Mouse (Mus musculus): ENCODE measurements at regions not wholly inside any gene's neighbourhood (a gene's known extent, or its start where the extent isn't known, plus 50 kb on each side); places are given as distances from the start of the nearest gene placed in this dataset.

GRCm38 (mm10) chr2:146630179-146630578 lies 118.0 kb upstream of the Ralgapa2 start:
- Histone ChIP-seq H3K9me3 (no peaks in the 10 kb centered on the region), H3K4me2 (replicated peaks) (no peak overlapping the region), H3K4me1 (no peaks in the 10 kb centered on the region), H3K4me3 (no peak overlapping the region), H3K9ac (replicated peaks) (no peak overlapping the region), H3K27ac (replicated peaks) (no peak overlapping the region), H3K36me3 (no peaks in the 10 kb centered on the region), H3K27me3 (peaks cover 31% of the 10 kb centered on the region)
- WGBS: 83% methylated on average over 3 of the region's 3 CpGs
- no peak for ATAC-seq (replicated peaks)

GRCm38 (mm10) chr2:146631098-146631497 lies 119.0 kb upstream of the Ralgapa2 start:
- ATAC-seq (replicated peaks): no peak
- Histone ChIP-seq H3K27me3 (peaks cover 31% of the 10 kb centered on the region), H3K4me2 (replicated peaks) (no peak overlapping the region), H3K4me3 (no peak overlapping the region), H3K9me3 (no peaks in the 10 kb centered on the region), H3K27ac (replicated peaks) (no peak overlapping the region), H3K9ac (replicated peaks) (no peak overlapping the region), H3K36me3 (no peaks in the 10 kb centered on the region), H3K4me1 (no peaks in the 10 kb centered on the region)
- 78% methylated on average over 5 of the region's 5 CpGs for WGBS

- Histone ChIP-seq H3K4me1 (no peaks in the 10 kb centered on the region), H3K27ac (replicated peaks) (no peak overlapping the region), H3K9ac (replicated peaks) (no peak overlapping the region), H3K4me3 (no peak overlapping the region), H3K4me2 (replicated peaks) (no peak overlapping the region), H3K9me3 (no peaks in the 10 kb centered on the region), H3K36me3 (no peaks in the 10 kb centered on the region), H3K27me3 (peaks cover 28% of the 10 kb centered on the region)
- 50% methylated on average over 16 of the region's 16 CpGs for WGBS
- peak; percentile 78 for ATAC-seq (replicated peaks)
These were observed 121.4 kb upstream of the Ralgapa2 start for GRCm38 (mm10) chr2:146633329-146634070.

GRCm38 (mm10) chr2:146637573-146637972 lies 125.4 kb upstream of the Ralgapa2 start:
- no peaks in the 10 kb centered on the region for H3K4me1 ChIP-seq
- no peak overlapping the region for H3K4me3 ChIP-seq
- ATAC-seq (replicated peaks): no peak
- H3K4me2 ChIP-seq (replicated peaks): no peak overlapping the region
- H3K27ac ChIP-seq (replicated peaks): no peak overlapping the region
- no peak overlapping the region for H3K9ac ChIP-seq (replicated peaks)
- H3K27me3 ChIP-seq: peaks cover 14% of the 10 kb centered on the region
- WGBS: 54% methylated on average over 5 of the region's 5 CpGs
- no peaks in the 10 kb centered on the region for H3K9me3 ChIP-seq
- no peaks in the 10 kb centered on the region for H3K36me3 ChIP-seq

- H3K4me3 ChIP-seq: no peak overlapping the region
- 4% methylated on average over 16 of the region's 16 CpGs for WGBS
- peak; percentile 70; the same call in 1 of the 2 replicates for ATAC-seq (replicated peaks)
- H3K27ac ChIP-seq (replicated peaks): no peak overlapping the region
- no peaks in the 10 kb centered on the region for H3K9me3 ChIP-seq
- no peaks in the 10 kb centered on the region for H3K36me3 ChIP-seq
- peaks cover 9% of the 10 kb centered on the region for H3K4me1 ChIP-seq
- H3K9ac ChIP-seq (replicated peaks): no peak overlapping the region
- H3K27me3 ChIP-seq: peaks cover 7% of the 10 kb centered on the region; the same call in 1 of the 2 replicates
- H3K4me2 ChIP-seq (replicated peaks): peak overlapping the region; percentile 28
These were observed 134.3 kb upstream of the Ralgapa2 start for GRCm38 (mm10) chr2:146646237-146646972.

GRCm38 (mm10) chr2:146646973-146647282 lies 134.8 kb upstream of the Ralgapa2 start:
- Histone ChIP-seq H3K9me3 (no peaks in the 10 kb centered on the region), H3K36me3 (no peaks in the 10 kb centered on the region), H3K4me1 (peaks cover 9% of the 10 kb centered on the region), H3K4me3 (no peak overlapping the region), H3K27ac (replicated peaks) (no peak overlapping the region), H3K27me3 (peaks cover 7% of the 10 kb centered on the region; the same call in 1 of the 2 replicates), H3K4me2 (replicated peaks) (no peak overlapping the region), H3K9ac (replicated peaks) (no peak overlapping the region)
- no peak for ATAC-seq (replicated peaks)
- WGBS: 36% methylated on average over 2 of the region's 2 CpGs

- no peak for ATAC-seq (replicated peaks)
- no peak overlapping the region for H3K27ac ChIP-seq (replicated peaks)
- H3K9me3 ChIP-seq: no peaks in the 10 kb centered on the region
- 36% methylated on average over 3 of the region's 3 CpGs for WGBS
- no peak overlapping the region for H3K9ac ChIP-seq (replicated peaks)
- no peak overlapping the region for H3K4me2 ChIP-seq (replicated peaks)
- no peaks in the 10 kb centered on the region for H3K36me3 ChIP-seq
- H3K27me3 ChIP-seq: peaks cover 14% of the 10 kb centered on the region; the same call in 1 of the 2 replicates
- H3K4me1 ChIP-seq: no peaks in the 10 kb centered on the region
- H3K4me3 ChIP-seq: no peak overlapping the region
These were observed 149.2 kb upstream of the Ralgapa2 start for GRCm38 (mm10) chr2:146661346-146661745.

- H3K27me3 ChIP-seq: no peaks in the 10 kb centered on the region
- H3K4me1 ChIP-seq: no peaks in the 10 kb centered on the region
- H3K4me3 ChIP-seq: no peak overlapping the region
- H3K4me2 ChIP-seq (replicated peaks): no peak overlapping the region
- ATAC-seq (replicated peaks): no peak
- 44% methylated on average over 2 of the region's 2 CpGs for WGBS
- H3K27ac ChIP-seq (replicated peaks): no peak overlapping the region
- H3K9ac ChIP-seq (replicated peaks): no peak overlapping the region
- no peaks in the 10 kb centered on the region for H3K36me3 ChIP-seq
- H3K9me3 ChIP-seq: no peaks in the 10 kb centered on the region
These were observed 160.6 kb upstream of the Ralgapa2 start for GRCm38 (mm10) chr2:146672761-146673160.

GRCm38 (mm10) chr2:146681979-146682378 lies 169.8 kb upstream of the Ralgapa2 start:
- no peak overlapping the region for H3K9ac ChIP-seq (replicated peaks)
- 82% methylated on average over 3 of the region's 3 CpGs for WGBS
- H3K36me3 ChIP-seq: no peaks in the 10 kb centered on the region
- no peaks in the 10 kb centered on the region for H3K9me3 ChIP-seq
- H3K4me3 ChIP-seq: no peak overlapping the region
- H3K4me1 ChIP-seq: no peaks in the 10 kb centered on the region
- ATAC-seq (replicated peaks): no peak
- no peak overlapping the region for H3K27ac ChIP-seq (replicated peaks)
- H3K4me2 ChIP-seq (replicated peaks): no peak overlapping the region
- no peaks in the 10 kb centered on the region for H3K27me3 ChIP-seq

- Histone ChIP-seq H3K36me3 (no peaks in the 10 kb centered on the region), H3K4me1 (no peaks in the 10 kb centered on the region), H3K9ac (replicated peaks) (no peak overlapping the region), H3K4me3 (no peak overlapping the region), H3K27me3 (0 out of 2 replicates have a peak, but pooled peaks cover 5% of the 10 kb centered on the region), H3K27ac (replicated peaks) (no peak overlapping the region), H3K9me3 (no peaks in the 10 kb centered on the region), H3K4me2 (replicated peaks) (no peak overlapping the region)
- ATAC-seq (replicated peaks): 0 out of 2 replicates have a peak, but pooled peaks have one; percentile 35
- WGBS: 44% methylated on average over 5 of the region's 5 CpGs
These were observed 169.7 kb upstream of the Kiz start for GRCm38 (mm10) chr2:146685854-146686507.

- H3K36me3 ChIP-seq: no peaks in the 10 kb centered on the region
- H3K4me3 ChIP-seq: no peak overlapping the region
- H3K9ac ChIP-seq (replicated peaks): no peak overlapping the region
- H3K27ac ChIP-seq (replicated peaks): no peak overlapping the region
- H3K9me3 ChIP-seq: no peaks in the 10 kb centered on the region
- ATAC-seq (replicated peaks): no peak
- H3K27me3 ChIP-seq: 0 out of 2 replicates have a peak, but pooled peaks cover 5% of the 10 kb centered on the region
- 75% methylated on average over 7 of the region's 7 CpGs for WGBS
- no peaks in the 10 kb centered on the region for H3K4me1 ChIP-seq
- no peak overlapping the region for H3K4me2 ChIP-seq (replicated peaks)
These were observed 167.1 kb upstream of the Kiz start for GRCm38 (mm10) chr2:146688544-146688943.

- no peak for ATAC-seq (replicated peaks)
- whole genome bisulfite sequencing: 16% methylated on average over 2 of the region's 2 CpGs
- Histone ChIP-seq H3K27ac (replicated peaks) (no peak overlapping the region), H3K27me3 (0 out of 2 replicates have a peak, but pooled peaks cover 8% of the 10 kb centered on the region), H3K9ac (replicated peaks) (no peak overlapping the region), H3K4me1 (peaks cover 4% of the 10 kb centered on the region; the same call in 1 of the 2 replicates), H3K4me2 (replicated peaks) (no peak overlapping the region), H3K9me3 (no peaks in the 10 kb centered on the region), H3K4me3 (no peak overlapping the region), H3K36me3 (no peaks in the 10 kb centered on the region)
These were observed 162.2 kb upstream of the Kiz start for GRCm38 (mm10) chr2:146693484-146693883.
